Mouse (Mus musculus) liver, adult 2 months (tissue): ENCODE results near the gene Dnm3.

ENCODE experiments used
- CTCF ChIP-seq: fragments of 200-500 bp; IDR thresholded peaks from 2 replicates; pipeline ENCODE4 v1.5.1; 2011; ENCODE audit warnings: low read depth, low read length, control low read depth
- POLR2A ChIP-seq: fragments of 200-500 bp; IDR thresholded peaks from 2 replicates; pipeline ENCODE4 v1.6.1; 2011; ENCODE audit warnings: low read length, control low read depth; ENCODE audit not compliant: insufficient read depth; ENCODE audit errors: extremely low read depth

DNA sequence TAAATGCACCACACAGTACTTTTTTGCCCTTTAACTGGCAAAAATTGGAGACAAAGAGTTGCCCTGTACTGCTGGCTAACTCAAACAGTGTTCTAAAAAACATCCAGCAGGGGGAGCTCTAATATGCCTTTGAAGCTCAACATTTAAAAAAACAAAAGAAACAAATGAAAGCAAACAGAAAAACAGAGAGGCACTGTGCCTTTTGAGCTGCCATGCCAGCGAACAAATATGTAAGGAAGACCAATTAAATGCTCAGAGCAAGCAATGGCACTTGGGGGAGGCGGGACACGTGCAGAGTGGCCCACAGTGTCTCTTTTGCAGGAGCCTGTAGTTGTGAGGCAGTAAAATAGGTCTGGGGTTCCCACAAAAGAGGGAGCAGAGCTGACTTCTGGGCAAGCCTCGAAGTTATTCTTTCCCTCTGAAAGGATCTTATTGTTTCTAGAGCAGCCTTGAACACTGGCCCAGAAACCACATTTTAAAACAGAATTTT lies 477.9 kb downstream of the Dnm3 start:
- TF ChIP-seq CTCF = no peak
- no peak for TF ChIP-seq POLR2A
